Mouse (Mus musculus): Measurements from ENCODE around the gene Hspb11.
A peak's percentile ranks its signal among the peaks of the same experiment; 100 is the strongest.

Hspb11 gene

GRCm38 (mm10) chr4:107249471-107249870 is 3.9 kb upstream of the Hspb11 start:
- DNase-seq (ENCODE audit: inconsistent age in 2 of 2, low spot score in 1 of 2): no peak

- peak; percentile 20 to 84 for DNase-seq (ENCODE audit: inconsistent age in 2 of 2, low spot score in 1 of 2)
Measured at GRCm38 (mm10) chr4:107250494-107250893, 2.9 kb upstream of the Hspb11 start.

- peak in 1 of 2 experiments; percentile 23 for DNase-seq (ENCODE audit: inconsistent age in 2 of 2, low spot score in 1 of 2)
Measured at GRCm38 (mm10) chr4:107252522-107252921, 871 bp upstream of the Hspb11 start.

- DNase-seq (ENCODE audit: inconsistent age in 2 of 2, low spot score in 1 of 2): peak; percentile 11 to 54
Measured at GRCm38 (mm10) chr4:107254414-107254813, 1.0 kb downstream of the Hspb11 start.

DNA sequence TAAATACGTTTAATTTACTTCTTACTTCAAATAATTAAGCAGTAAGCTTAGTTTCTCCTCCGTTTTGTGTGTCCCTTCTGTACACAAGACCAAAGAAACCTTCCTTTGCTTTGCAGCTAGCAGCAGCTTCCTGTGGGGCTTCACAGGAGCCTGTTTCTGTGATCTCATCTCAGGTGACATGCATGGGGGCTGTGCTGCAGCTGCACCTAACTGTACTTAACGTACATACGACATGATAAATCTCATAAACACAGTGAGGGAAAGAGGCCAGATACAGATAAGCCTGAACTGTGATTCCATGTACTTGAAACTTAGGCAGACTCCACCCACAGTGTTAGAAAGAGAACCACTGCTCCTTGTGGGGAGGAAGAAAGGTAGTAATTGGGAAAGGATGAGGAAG is 6.6 kb downstream of the Hspb11 start:
- no peak for DNase-seq (ENCODE audit: inconsistent age in 2 of 2, low spot score in 1 of 2)

GRCm38 (mm10) chr4:107273683-107274082 is 20.3 kb downstream of the Hspb11 start:
- DNase-seq (ENCODE audit: inconsistent age in 2 of 2, low spot score in 1 of 2): no peak

DNA sequence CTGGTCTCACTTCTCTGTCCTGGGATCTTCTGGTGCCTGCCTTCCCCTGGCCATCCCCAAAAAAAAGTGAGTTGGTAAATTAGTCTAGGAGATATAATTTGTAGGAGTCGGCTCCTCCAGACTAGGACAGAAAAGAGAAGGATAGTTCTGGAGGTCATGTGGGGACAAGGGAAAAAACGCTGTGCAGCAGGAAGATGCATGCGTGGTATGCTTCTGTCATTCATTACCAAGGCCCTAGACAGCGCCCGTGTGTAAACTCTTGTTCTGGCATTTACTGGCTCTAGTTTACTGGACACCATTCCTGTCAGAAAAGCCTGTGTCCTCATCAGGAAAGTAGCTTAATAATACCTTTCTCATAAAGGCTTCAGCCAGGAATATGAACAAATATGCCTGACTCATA is 21.1 kb downstream of the Hspb11 start:
- DNase-seq (ENCODE audit: inconsistent age in 2 of 2, low spot score in 1 of 2): no peak

- DNase-seq (ENCODE audit: inconsistent age in 2 of 2, low spot score in 1 of 2): no peak
Measured at GRCm38 (mm10) chr4:107278188-107278707, 24.9 kb downstream of the Hspb11 start.

- DNase-seq (ENCODE audit: inconsistent age in 2 of 2, low spot score in 1 of 2): no peak
Measured at GRCm38 (mm10) chr4:107280843-107281475, 27.6 kb downstream of the Hspb11 start.

DNA sequence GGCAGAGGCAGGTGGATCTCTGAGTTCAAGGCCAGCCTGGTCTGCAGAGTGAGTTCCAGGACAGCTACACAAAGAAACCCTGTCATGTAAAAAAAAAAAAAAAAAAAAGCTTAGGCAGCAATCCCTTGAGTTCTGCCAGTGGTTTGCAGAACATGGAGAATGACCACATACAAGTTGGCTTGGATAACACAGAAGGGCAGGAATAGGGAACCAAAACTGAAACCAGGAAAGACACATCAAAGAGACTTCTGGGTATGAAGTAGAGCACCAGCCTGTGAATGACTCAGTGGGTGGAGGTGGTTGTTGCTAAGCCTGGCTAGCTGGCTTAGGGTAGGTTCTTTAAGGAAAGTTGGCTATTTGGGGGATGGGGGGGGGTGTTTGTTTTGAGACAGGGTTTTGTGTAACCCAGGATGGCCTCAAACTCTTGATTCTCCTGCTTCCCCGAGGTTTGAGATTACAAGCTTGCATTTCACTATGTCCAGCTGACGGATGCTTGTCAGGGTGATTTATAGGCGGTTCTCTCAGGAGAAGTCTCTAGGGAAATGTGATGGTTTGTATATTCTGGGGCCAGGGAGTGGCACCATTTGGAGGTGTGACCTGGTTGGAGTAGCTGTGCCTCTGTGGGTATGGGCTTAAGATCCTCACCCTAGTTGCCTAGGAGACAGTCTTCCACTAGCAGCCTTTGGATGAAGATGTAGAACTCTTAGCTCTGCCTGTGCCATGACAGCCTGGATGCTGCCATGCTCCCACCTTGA is 32.2 kb downstream of the Hspb11 start:
- no peak for DNase-seq (ENCODE audit: inconsistent age in 2 of 2, low spot score in 1 of 2)

DNA sequence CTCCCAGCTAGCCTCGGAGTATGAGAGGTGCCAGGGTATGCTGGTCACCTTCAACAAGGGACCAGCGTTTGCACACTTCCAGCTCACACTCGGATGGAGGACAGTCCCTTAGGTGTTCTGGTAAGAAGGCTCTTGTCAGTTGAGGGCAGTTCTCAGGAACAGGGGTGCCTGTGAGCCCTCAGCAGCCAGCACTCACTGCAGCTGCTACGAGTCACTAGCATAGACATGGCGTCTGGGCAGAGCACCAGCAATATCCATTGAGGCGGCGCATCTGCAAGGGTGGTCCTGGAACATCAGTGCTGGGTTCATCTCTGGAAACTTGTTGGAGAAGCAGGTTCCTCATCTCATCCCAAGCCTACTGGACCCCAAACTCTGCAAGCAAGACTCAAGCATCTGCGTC is 33.0 kb downstream of the Hspb11 start:
- DNase-seq (ENCODE audit: inconsistent age in 2 of 2, low spot score in 1 of 2): no peak

- DNase-seq (ENCODE audit: inconsistent age in 2 of 2, low spot score in 1 of 2): no peak
Measured at GRCm38 (mm10) chr4:107287517-107287916, 34.1 kb downstream of the Hspb11 start.

DNA sequence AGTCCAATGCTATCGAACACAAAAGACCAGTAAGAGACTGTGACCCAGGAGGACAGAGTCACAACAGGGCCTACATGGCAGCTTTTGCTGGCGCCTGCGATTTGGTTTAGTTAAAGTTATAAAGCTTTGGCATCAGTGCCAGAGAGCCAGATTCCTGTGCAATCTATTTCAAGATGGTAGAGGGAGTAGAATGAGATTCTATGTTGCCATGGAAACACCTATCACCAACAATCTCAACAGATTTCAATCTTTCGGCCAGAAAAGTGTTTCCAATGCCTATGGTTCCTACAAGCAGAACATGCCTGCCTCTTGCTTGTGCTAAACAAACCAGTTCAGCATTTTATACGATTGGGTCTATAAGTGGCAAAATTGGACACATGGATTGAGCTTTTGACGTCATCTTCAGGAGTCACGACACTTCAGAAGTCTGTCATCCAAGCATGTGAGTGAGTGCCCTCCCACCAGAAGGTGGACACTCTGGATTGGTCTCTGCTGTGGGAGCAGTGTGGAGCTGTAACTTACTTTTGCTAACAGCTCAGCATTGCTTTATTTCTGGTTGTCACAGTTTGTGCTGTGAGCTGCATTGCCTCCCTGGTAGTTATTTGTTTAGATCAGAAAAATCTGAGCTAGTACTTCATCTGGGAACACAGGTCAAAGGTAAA is 38.3 kb downstream of the Hspb11 start:
- no peak for DNase-seq (ENCODE audit: inconsistent age in 2 of 2, low spot score in 1 of 2)

DNA sequence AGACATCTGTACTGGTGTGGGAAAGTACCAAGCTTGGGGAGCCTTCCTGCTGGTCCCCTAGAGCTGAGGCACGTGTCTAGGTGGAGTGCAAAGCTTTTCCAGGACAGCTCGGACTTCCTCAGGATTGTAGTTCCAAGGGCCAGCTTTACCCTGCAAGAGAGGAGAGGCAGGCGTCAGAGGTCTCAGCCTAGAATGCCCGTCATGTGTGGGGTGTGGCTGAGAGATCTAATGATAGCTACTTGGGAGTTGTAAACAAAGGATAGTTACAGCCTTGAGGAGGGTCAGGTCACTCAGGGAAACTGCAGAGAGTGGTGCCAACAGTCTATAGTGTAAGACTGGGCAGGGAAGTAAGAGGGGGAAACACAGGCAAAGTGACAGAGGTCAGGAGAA is 38.9 kb downstream of the Hspb11 start:
- DNase-seq (ENCODE audit: inconsistent age in 2 of 2, low spot score in 1 of 2): no peak

- DNase-seq (ENCODE audit: inconsistent age in 2 of 2, low spot score in 1 of 2): no peak
Measured at GRCm38 (mm10) chr4:107298071-107298606, 44.7 kb downstream of the Hspb11 start.

GRCm38 (mm10) chr4:107299779-107300340 is 46.5 kb downstream of the Hspb11 start:
- no peak for DNase-seq (ENCODE audit: inconsistent age in 2 of 2, low spot score in 1 of 2)

DNA sequence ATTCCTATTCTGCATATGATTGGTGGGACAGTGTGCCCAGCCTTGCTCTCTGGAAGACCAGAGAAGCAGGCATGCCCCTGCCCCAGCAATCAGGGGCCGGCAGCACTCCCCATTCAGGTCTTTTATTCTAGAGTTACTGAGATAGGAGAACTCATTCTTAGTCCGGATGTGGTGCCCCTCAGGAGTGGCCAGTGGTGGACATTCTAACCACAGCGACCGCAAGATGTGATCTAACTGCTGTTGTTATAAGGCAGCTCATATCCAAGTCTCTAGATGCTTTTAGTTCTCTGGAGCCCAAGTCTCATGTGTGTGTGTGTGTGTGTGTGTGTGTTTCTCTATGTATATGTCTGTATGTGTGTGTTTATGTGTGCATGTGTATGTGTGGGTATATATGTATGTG is 47.0 kb downstream of the Hspb11 start:
- no peak for DNase-seq (ENCODE audit: inconsistent age in 2 of 2, low spot score in 1 of 2)

DNA sequence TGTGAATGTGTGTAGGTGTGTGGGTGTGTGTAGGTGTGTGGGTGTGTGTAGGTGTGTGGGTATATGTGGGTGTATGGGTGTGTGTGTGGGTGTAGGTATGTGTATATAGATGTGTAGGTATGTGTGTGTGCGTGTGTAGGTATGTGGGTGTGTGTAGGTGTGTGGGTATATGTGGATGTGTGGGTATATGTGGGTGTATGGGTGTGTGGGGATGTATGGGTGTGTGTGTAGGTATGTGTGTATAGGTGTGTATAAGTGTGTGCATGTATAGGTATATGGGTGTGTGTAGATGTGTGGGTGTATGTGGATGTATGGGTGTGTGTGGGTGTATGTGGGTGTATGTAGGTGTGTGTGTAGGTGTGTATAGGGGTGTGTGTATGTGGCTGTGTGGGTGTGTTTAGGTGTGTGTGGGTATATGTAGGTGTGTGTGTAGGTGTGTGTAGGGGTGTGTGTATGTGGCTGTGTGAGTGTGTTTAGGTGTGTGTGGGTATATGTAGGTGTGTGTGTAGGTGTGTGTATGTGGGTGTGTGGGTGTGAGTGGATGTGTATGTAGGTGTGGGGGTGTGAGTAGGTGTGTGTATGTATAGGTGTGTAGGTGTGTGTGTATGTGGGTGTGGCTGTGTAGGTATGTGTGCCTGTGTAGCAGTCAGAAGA is 47.6 kb downstream of the Hspb11 start:
- no peak for DNase-seq (ENCODE audit: inconsistent age in 2 of 2, low spot score in 1 of 2)

- no peak for DNase-seq (ENCODE audit: inconsistent age in 2 of 2, low spot score in 1 of 2)
Measured at GRCm38 (mm10) chr4:107302221-107302620, 48.8 kb downstream of the Hspb11 start.

DNA sequence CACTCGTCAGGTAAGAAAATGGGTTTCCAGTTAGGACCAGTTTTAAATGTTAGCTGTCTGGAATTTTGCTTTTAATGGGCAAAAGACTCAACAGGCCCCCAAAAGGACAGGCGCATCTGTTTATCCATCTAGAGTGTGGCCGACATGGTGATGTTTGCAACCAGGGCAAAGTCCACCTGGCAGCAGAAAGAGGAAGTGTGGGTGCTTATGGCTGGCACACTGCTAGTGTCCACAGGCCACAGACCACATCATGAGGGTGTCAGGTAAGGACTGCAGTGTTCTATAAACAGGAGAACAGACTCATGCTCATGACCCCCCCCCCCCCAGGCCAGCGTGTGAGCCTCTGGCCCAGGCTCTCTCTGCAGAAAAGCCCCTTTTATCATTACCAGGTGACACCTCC is 49.4 kb downstream of the Hspb11 start:
- no peak for DNase-seq (ENCODE audit: inconsistent age in 2 of 2, low spot score in 1 of 2)

GRCm38 (mm10) chr4:107303531-107303930 is 50.1 kb downstream of the Hspb11 start:
- DNase-seq (ENCODE audit: inconsistent age in 2 of 2, low spot score in 1 of 2): no peak

Data from adrenal gland, adult (tissue).